Mouse (Mus musculus) ES-E14 (cell line): Measurements from ENCODE around the gene Selplg. TPM values are rescaled to one million over a fixed set of nuclear protein-coding genes. Genes with fewer than 3 reads are reported as not detected.

Experiments used
- DNase-seq: peaks from one replicate; pipeline ENCODE4 v3.0.0-alpha.2; 2013; ENCODE audit warnings: low read depth, low spot score
- H3K27ac ChIP-seq: 2 replicates; pipeline ENCODE4 v1.5.1; 2012; ENCODE audit warnings: low read depth, mild to moderate bottlenecking, low read length, moderate library complexity, mixed read lengths; ENCODE audit not compliant: poor library complexity, insufficient read depth, severe bottlenecking
- H3K36me3 ChIP-seq: 2 replicates; pipeline ENCODE4 v1.6.1; 2012; ENCODE audit warnings: mild to moderate bottlenecking, low read length, moderate library complexity, mixed read lengths; ENCODE audit not compliant: control insufficient read depth, poor library complexity, insufficient read depth, severe bottlenecking
- H3K4me1 ChIP-seq, 2 experiments: fragments of 150-350 bp in 1 of 2; sonication (generic) in 1 of 2; 2 replicates each; pipeline ENCODE4 v1.6.1; 2012; ENCODE audit warnings: low read length in 2 of 2, mild to moderate bottlenecking in 1 of 2, mixed read lengths in 1 of 2; ENCODE audit not compliant: control insufficient read depth in 2 of 2, insufficient read depth in 2 of 2, poor library complexity in 1 of 2
- H3K4me3 ChIP-seq, 2 experiments: fragments of 150-350 bp in 1 of 2; sonication (generic) in 1 of 2; 2 replicates each; pipeline ENCODE4 v1.5.1; 2012; ENCODE audit warnings: low read length in 2 of 2, low read depth in 1 of 2, mild to moderate bottlenecking in 1 of 2, mixed read lengths in 1 of 2; ENCODE audit not compliant: insufficient read depth in 1 of 2, poor library complexity in 1 of 2, severe bottlenecking in 1 of 2
- H3K9ac ChIP-seq: 2 replicates; pipeline ENCODE4 v1.6.1; 2012; ENCODE audit warnings: low read depth, mild to moderate bottlenecking, low read length, mixed read lengths; ENCODE audit not compliant: poor library complexity, insufficient read depth, severe bottlenecking
- H3K9me3 ChIP-seq: fragments of 150-350 bp; sonication (generic); 2 replicates; pipeline ENCODE4 v1.6.1; 2012; ENCODE audit warnings: low read depth, mild to moderate bottlenecking, low read length; ENCODE audit not compliant: control insufficient read depth, insufficient read depth
- CHD2 ChIP-seq: IDR thresholded peaks from 2 replicates; pipeline ENCODE4 v1.6.1; 2014; ENCODE audit warnings: mild to moderate bottlenecking, low read depth, low read length, inconsistent platforms
- HCFC1 ChIP-seq: IDR thresholded peaks from 2 replicates; pipeline ENCODE4 v1.6.1; 2012; ENCODE audit warnings: low read length, inconsistent platforms, borderline replicate concordance; ENCODE audit not compliant: insufficient read depth
- MAFK ChIP-seq: IDR thresholded peaks from 2 replicates; pipeline ENCODE4 v1.6.1; 2014; ENCODE audit warnings: mild to moderate bottlenecking, low read depth, low read length, inconsistent platforms; ENCODE audit not compliant: insufficient read depth
- ZC3H11A ChIP-seq: IDR thresholded peaks from 2 replicates; pipeline ENCODE4 v1.6.1; 2012; ENCODE audit warnings: low read depth, mild to moderate bottlenecking, inconsistent platforms, low read length, borderline replicate concordance
- ZNF384 ChIP-seq: IDR thresholded peaks from 2 replicates; pipeline ENCODE4 v1.6.1; 2012; ENCODE audit warnings: low read depth, low read length, inconsistent platforms
- in situ Hi-C, 2 experiments: fragments of 600-800 bp; cut with MboI; formaldehyde crosslinking; loops; one replicate each; pipeline ENCODE4 v1.15.1; 2025; ENCODE audit warnings: low sequenced_read_pairs in 2 of 2, inconsistent platforms in 1 of 2; ENCODE audit not compliant: unreplicated experiment in 2 of 2
- total RNA-seq: library from RNA; depleted of rRNA; stranded (reverse); fragments of 300-350 nt; gene quantifications from 2 replicates; pipeline ENCODE4 v1.2.3, GENCODE M21; 2012

Gene Selplg
- total RNA-seq, 1 experiment: 0.31 TPM

GRCm38 (mm10) chr5:113800280-113800679 lies 32.2 kb downstream of the Selplg start, which contains the start of gene Tmem119:
Gene Tmem119, minus strand, starts transcription at chr5:113800516.
- H3K4me1 ChIP-seq: peaks cover 4 to 16% of the 10 kb centered on the region in 2 experiments; a peak in 3 of 4 replicates
- no peaks in the 10 kb centered on the region for H3K36me3 ChIP-seq
- H3K27ac ChIP-seq: no peak within 1 kb of the TSS
- no peaks in the 10 kb centered on the region for H3K9me3 ChIP-seq
- TF ChIP-seq HCFC1 (no peak), ZC3H11A (no peak), CHD2 (no peak), MAFK (no peak)
- H3K9ac ChIP-seq: no peak within 1 kb of the TSS
- in situ Hi-C loops: no loop called here
- DNase-seq: no peak
- peak within 1 kb of the TSS in 1 of 2 experiments; percentile 13; a peak in 1 of 4 replicates for H3K4me3 ChIP-seq

- TF ChIP-seq MAFK (no peak), HCFC1 (no peak), CHD2 (no peak), ZNF384 (no peak), ZC3H11A (no peak)
- H3K9ac ChIP-seq: no peak overlapping the region
- peaks cover 4 to 16% of the 10 kb centered on the region in 2 experiments; a peak in 3 of 4 replicates for H3K4me1 ChIP-seq
- no peak for DNase-seq
- in situ Hi-C loops: no loop called here
- H3K36me3 ChIP-seq: no peaks in the 10 kb centered on the region
- peak overlapping the region in 1 of 2 experiments; percentile 13; a peak in 1 of 4 replicates for H3K4me3 ChIP-seq
- H3K27ac ChIP-seq: no peak overlapping the region
- H3K9me3 ChIP-seq: no peaks in the 10 kb centered on the region
Measured at GRCm38 (mm10) chr5:113799691-113800090, 32.8 kb downstream of the Selplg start.

- in situ Hi-C loops: no loop called here
- Histone ChIP-seq H3K4me3 (no peak overlapping the region), H3K9me3 (no peaks in the 10 kb centered on the region), H3K27ac (no peak overlapping the region), H3K4me1 (peaks cover 4 to 16% of the 10 kb centered on the region in 2 experiments; a peak in 3 of 4 replicates), H3K9ac (no peak overlapping the region), H3K36me3 (no peaks in the 10 kb centered on the region)
- DNase-seq: no peak
- TF ChIP-seq ZNF384: no peak
- no peak for TF ChIP-seq ZC3H11A
- no peak for TF ChIP-seq MAFK
- no peak for TF ChIP-seq CHD2
- no peak for TF ChIP-seq HCFC1
Measured at GRCm38 (mm10) chr5:113798525-113798924, 33.9 kb downstream of the Selplg start.

- peaks cover 4 to 16% of the 10 kb centered on the region in 2 experiments; a peak in 3 of 4 replicates for H3K4me1 ChIP-seq
- no peak overlapping the region for H3K27ac ChIP-seq
- H3K4me3 ChIP-seq: peak overlapping the region in 1 of 2 experiments; percentile 36; a peak in 1 of 4 replicates
- no peaks in the 10 kb centered on the region for H3K9me3 ChIP-seq
- no peak overlapping the region for H3K9ac ChIP-seq
- in situ Hi-C loops: no loop called here
- TF ChIP-seq ZC3H11A (no peak), ZNF384 (no peak)
- DNase-seq: no peak
- no peaks in the 10 kb centered on the region for H3K36me3 ChIP-seq
Measured at GRCm38 (mm10) chr5:113797149-113797882, 35.1 kb downstream of the Selplg start.
